Mouse (Mus musculus): Measurements from ENCODE around the gene Smim13. TPM values are rescaled to one million over a fixed set of nuclear protein-coding genes. Genes with fewer than 3 reads are reported as not detected.

The Smim13 gene
- total and polyA plus RNA-seq, 2 experiments = 5.2 to 14.6 TPM

DNA sequence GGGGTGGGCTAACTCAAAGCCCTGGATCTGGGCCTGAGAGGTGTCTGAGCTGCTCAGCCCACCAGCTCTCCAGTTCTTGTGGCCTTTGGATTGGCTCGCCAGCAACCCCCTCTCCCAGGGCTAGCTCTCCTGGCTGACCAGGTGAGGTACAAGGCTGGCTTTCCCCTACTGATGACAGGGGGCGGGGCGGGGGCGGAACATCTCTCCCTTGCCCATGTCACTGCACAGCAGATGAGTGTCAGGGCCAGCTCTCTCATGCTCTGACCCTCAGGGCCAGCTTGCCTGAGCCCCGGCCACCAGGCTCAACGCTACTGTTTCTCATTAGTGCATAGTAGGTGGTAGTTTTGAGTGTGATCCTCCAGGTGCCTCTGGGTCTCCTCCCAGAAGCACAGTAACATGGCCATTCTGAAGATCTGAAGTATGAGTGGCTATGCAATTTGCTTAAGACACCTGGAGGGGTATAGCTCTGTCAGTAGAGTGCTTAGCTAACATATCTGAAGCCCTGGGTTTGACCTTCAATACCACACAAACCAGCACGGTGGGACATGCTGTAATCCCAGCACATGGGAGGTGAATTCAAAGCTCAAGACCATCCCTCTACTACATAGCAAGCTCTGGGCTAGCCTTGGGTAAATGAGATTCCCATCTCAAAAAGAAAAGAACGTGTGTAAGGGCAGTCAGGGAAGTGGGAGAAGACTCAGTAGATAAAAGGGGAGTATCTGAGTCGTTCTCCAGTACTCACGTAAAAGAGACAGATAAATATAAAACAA lies 11.4 kb upstream of the Smim13 start:
- Histone ChIP-seq H3K27ac (replicated peaks; ENCODE audit: insufficient read depth, low read depth, low read length) (peak overlapping the region; percentile 92), H3K79me2 (ENCODE audit: control insufficient read depth, insufficient read depth, low read length) (no peaks in the 10 kb centered on the region)
- WGBS = 22% methylated on average over 10 of the region's 10 CpGs

DNA sequence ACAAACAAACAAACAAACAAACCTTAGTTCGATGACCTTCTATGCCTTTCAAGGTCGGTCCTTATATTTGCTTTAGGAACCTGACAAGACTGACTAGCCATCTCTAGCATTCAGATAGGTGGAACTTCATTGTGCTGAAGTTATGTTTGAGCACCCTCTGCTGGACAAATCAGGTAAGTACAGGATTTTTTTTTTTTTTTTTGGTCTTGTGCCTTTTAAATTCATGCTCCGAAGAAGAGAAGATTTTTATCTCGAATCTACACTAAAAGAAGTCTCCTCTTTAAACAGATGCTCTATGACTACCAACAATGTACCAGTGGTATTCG lies 10.9 kb upstream of the Smim13 start:
- WGBS = 2% methylated on average over 5 of the region's 5 CpGs
- no peak overlapping the region; the same call in 1 of the 2 replicates for H3K4me3 ChIP-seq (ENCODE audit: insufficient read depth, low read depth, low read length)
- H3K36me3 ChIP-seq (ENCODE audit: control insufficient read depth, insufficient read depth, low read length) = peaks cover 3% of the 10 kb centered on the region
- TF ChIP-seq POLR2A (IDR thresholded peaks at IDR 0.05; ENCODE audit: extremely low read depth, insufficient read depth, low read length) (no peak), CTCF (IDR thresholded peaks at IDR 0.05; ENCODE audit: low read depth, low read length) (peak; percentile 40; the same call in 1 of the 2 replicates)
- no peaks in the 10 kb centered on the region for H3K27me3 ChIP-seq (ENCODE audit: control insufficient read depth, insufficient read depth, low read length)
- no peak overlapping the region for H3K27ac ChIP-seq (replicated peaks; ENCODE audit: insufficient read depth, low read depth, low read length)
- no peaks in the 10 kb centered on the region for H3K79me2 ChIP-seq (ENCODE audit: control insufficient read depth, insufficient read depth, low read length)
- no peak overlapping the region for H3K9ac ChIP-seq (ENCODE audit: low read depth, low read length)
- peaks cover 11% of the 10 kb centered on the region; the same call in 1 of the 2 replicates for H3K4me1 ChIP-seq (ENCODE audit: control insufficient read depth, insufficient read depth, low read length)
- DNase-seq (ENCODE audit: extremely low read depth, low read depth, low spot score) = peak; percentile 83

More for the DNA sequence above, 11.4 kb upstream of the Smim13 start:
- Histone ChIP-seq H3K27me3 (ENCODE audit: control insufficient read depth, insufficient read depth, low read length) (no peaks in the 10 kb centered on the region), H3K36me3 (ENCODE audit: control insufficient read depth, insufficient read depth, low read length) (peaks cover 3% of the 10 kb centered on the region), H3K4me1 (ENCODE audit: control insufficient read depth, insufficient read depth, low read length) (peaks cover 15% of the 10 kb centered on the region; the same call in 1 of the 2 replicates), H3K9ac (ENCODE audit: low read depth, low read length) (peak overlapping the region; percentile 94), H3K4me3 (ENCODE audit: insufficient read depth, low read depth, low read length) (peak overlapping the region; percentile 75)
- TF ChIP-seq CTCF (IDR thresholded peaks at IDR 0.05; ENCODE audit: low read depth, low read length) = no peak
- peak; percentile 80; the same call in 1 of the 2 replicates for TF ChIP-seq POLR2A (IDR thresholded peaks at IDR 0.05; ENCODE audit: extremely low read depth, insufficient read depth, low read length)
- DNase-seq (ENCODE audit: extremely low read depth, low read depth, low spot score) = peak; percentile 75

- Histone ChIP-seq H3K4me1 (ENCODE audit: control insufficient read depth, insufficient read depth, low read length) (peaks cover 3% of the 10 kb centered on the region; the same call in 1 of the 2 replicates), H3K27me3 (ENCODE audit: control insufficient read depth, insufficient read depth, low read length) (no peaks in the 10 kb centered on the region), H3K4me3 (ENCODE audit: insufficient read depth, low read depth, low read length) (no peak overlapping the region), H3K27ac (replicated peaks; ENCODE audit: insufficient read depth, low read depth, low read length) (no peak overlapping the region), H3K79me2 (ENCODE audit: control insufficient read depth, insufficient read depth, low read length) (no peaks in the 10 kb centered on the region), H3K9ac (ENCODE audit: low read depth, low read length) (no peak overlapping the region), H3K36me3 (ENCODE audit: control insufficient read depth, insufficient read depth, low read length) (peaks cover 3% of the 10 kb centered on the region)
- TF ChIP-seq CTCF (IDR thresholded peaks at IDR 0.05; ENCODE audit: low read depth, low read length) (no peak), POLR2A (IDR thresholded peaks at IDR 0.05; ENCODE audit: extremely low read depth, insufficient read depth, low read length) (no peak)
- peak; percentile 31 for DNase-seq (ENCODE audit: extremely low read depth, low read depth, low spot score)
- WGBS = 59% methylated on average over 2 of the region's 2 CpGs
Observed at GRCm38 (mm10) chr13:41241557-41241956, 8.1 kb upstream of the Smim13 start.

- H3K27ac ChIP-seq (replicated peaks; ENCODE audit: insufficient read depth, low read depth, low read length) = no peak overlapping the region
- peak; percentile 29 for TF ChIP-seq CTCF (IDR thresholded peaks at IDR 0.05; ENCODE audit: low read depth, low read length)
- no peak for TF ChIP-seq POLR2A (IDR thresholded peaks at IDR 0.05; ENCODE audit: extremely low read depth, insufficient read depth, low read length)
- no peaks in the 10 kb centered on the region for H3K79me2 ChIP-seq (ENCODE audit: control insufficient read depth, insufficient read depth, low read length)
- WGBS = 36% methylated on average over 6 of the region's 6 CpGs
- H3K4me3 ChIP-seq (ENCODE audit: insufficient read depth, low read depth, low read length) = no peak overlapping the region
- H3K27me3 ChIP-seq (ENCODE audit: control insufficient read depth, insufficient read depth, low read length) = no peaks in the 10 kb centered on the region
- no peak for DNase-seq (ENCODE audit: extremely low read depth, low read depth, low spot score)
- H3K4me1 ChIP-seq (ENCODE audit: control insufficient read depth, insufficient read depth, low read length) = peaks cover 2% of the 10 kb centered on the region; the same call in 1 of the 2 replicates
- H3K9ac ChIP-seq (ENCODE audit: low read depth, low read length) = no peak overlapping the region
- no peaks in the 10 kb centered on the region for H3K36me3 ChIP-seq (ENCODE audit: control insufficient read depth, insufficient read depth, low read length)
Observed at GRCm38 (mm10) chr13:41244306-41244830, 5.3 kb upstream of the Smim13 start.

DNA sequence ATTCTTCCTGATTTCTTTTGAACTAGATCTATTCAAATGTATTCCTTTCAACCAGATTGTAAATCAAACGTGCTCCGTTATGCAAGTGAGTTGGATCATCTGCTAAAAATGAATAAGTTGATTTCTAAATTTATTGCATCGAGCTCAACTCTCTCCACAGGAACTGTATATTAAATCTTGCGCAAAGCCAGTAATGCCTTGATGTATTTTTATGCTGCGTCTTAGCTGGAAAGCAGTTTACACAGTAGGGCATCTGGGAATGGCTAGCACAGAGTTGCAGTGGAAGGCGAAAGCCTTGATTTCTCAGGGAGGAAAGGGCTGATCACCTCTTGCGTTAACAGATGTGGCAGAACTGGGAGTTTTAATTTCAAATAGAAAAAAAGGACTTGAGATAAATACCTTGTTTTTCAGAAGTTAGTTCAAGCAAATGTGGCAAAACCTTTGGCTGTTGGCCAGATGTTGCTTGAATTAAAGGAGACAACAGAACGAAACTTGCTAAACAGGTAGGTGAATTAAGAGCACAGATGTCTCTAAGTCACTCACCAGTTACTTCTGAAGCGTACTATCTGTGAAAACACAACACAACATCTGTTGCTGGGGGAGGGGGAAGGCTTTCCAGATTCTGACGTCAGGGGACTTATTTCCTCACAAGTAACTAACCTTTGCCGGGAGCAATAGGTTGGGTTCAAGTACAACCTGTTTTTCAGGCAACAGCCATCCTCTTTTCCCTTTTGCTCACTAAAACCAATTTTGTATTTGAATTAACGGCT lies 708 bp upstream of the Smim13 start:
- Histone ChIP-seq H3K27ac (replicated peaks; ENCODE audit: insufficient read depth, low read depth, low read length) (peak overlapping the region; percentile 87), H3K27me3 (ENCODE audit: control insufficient read depth, insufficient read depth, low read length) (no peaks in the 10 kb centered on the region), H3K9ac (ENCODE audit: low read depth, low read length) (peak overlapping the region; percentile 75), H3K36me3 (ENCODE audit: control insufficient read depth, insufficient read depth, low read length) (no peaks in the 10 kb centered on the region), H3K79me2 (ENCODE audit: control insufficient read depth, insufficient read depth, low read length) (peaks cover 10% of the 10 kb centered on the region), H3K4me3 (ENCODE audit: insufficient read depth, low read depth, low read length) (peak overlapping the region; percentile 98), H3K4me1 (ENCODE audit: control insufficient read depth, insufficient read depth, low read length) (peaks cover 12% of the 10 kb centered on the region)
- DNase-seq (ENCODE audit: extremely low read depth, low read depth, low spot score) = no peak
- TF ChIP-seq POLR2A (IDR thresholded peaks at IDR 0.05; ENCODE audit: extremely low read depth, insufficient read depth, low read length) (no peak), CTCF (IDR thresholded peaks at IDR 0.05; ENCODE audit: low read depth, low read length) (no peak)
- 37% methylated on average over 12 of the region's 12 CpGs for WGBS

Data from liver, adult 2 months (tissue).